Comparison of ENCODE assay signal across 11 mouse cellular contexts in genomic region chr2:12221671-12222070, GRCm38 (mm10).
DNase-seq lines count a peak whose midpoint lies in the region; ATAC-seq lines count a peak whose summit lies in the region.
"Had no signal": no experiment of that assay in that cellular context is flagged by ENCODE, and none has a peak within 500 bp of the region (broad histone marks: within the 10 kb centered on the region; RNA-seq: fewer than 3 reads in every experiment).

No protein-coding gene starts in this region.

- H3K4me3 ChIP-seq in hindbrain, embryonic 14.5 days (replicated peaks; ENCODE audit: low read length) = no peak overlapping the region
- H3K4me3 ChIP-seq in hindbrain, embryonic 11.5 days (ENCODE audit: low read depth, low read length) = no peak overlapping the region
- no peak overlapping the region for H3K4me3 ChIP-seq in limb, embryonic 12.5 days (replicated peaks)
- no peak overlapping the region for H3K4me3 ChIP-seq in limb, embryonic 10.5 days
- no peak overlapping the region for H3K4me3 ChIP-seq in intestine, embryonic 16.5 days (ENCODE audit: low read length)
- H3K4me3 ChIP-seq: heart, embryonic 15.5 days had no signal

- no peaks in the 10 kb centered on the region for H3K27me3 ChIP-seq in hindbrain, embryonic 14.5 days (ENCODE audit: control insufficient read depth, insufficient read depth, low read length)
- no peaks in the 10 kb centered on the region for H3K27me3 ChIP-seq in hindbrain, embryonic 11.5 days (ENCODE audit: control insufficient read depth, insufficient read depth, low read length)
- H3K27me3 ChIP-seq in limb, embryonic 12.5 days = no peaks in the 10 kb centered on the region
- H3K27me3 ChIP-seq in limb, embryonic 10.5 days (ENCODE audit: low read depth, poor library complexity, severe bottlenecking) = no peaks in the 10 kb centered on the region
- no peaks in the 10 kb centered on the region for H3K27me3 ChIP-seq in intestine, embryonic 16.5 days (replicated peaks; ENCODE audit: control insufficient read depth, insufficient read depth, low read length)
- H3K27me3 ChIP-seq: heart, embryonic 15.5 days had no signal

- no peak overlapping the region for H3K27ac ChIP-seq in hindbrain, embryonic 14.5 days
- H3K27ac ChIP-seq in hindbrain, embryonic 11.5 days (ENCODE audit: low read depth, low read length) = no peak overlapping the region
- no peak overlapping the region for H3K27ac ChIP-seq in limb, embryonic 12.5 days
- no peak overlapping the region for H3K27ac ChIP-seq in limb, embryonic 10.5 days
- peak overlapping the region; percentile 33 for H3K27ac ChIP-seq in intestine, embryonic 16.5 days (ENCODE audit: low read length)
- H3K27ac ChIP-seq: heart, embryonic 15.5 days had no signal

- peak; percentile 60; the same call in 1 of the 2 replicates for ATAC-seq in hindbrain, embryonic 14.5 days (ENCODE audit: low FRiP score)
- no peak for ATAC-seq in hindbrain, embryonic 11.5 days (ENCODE audit: low FRiP score)
- peak; percentile 60; the same call in 1 of the 2 replicates for ATAC-seq in limb, embryonic 12.5 days (ENCODE audit: insufficient number of reproducible peaks, insufficient read depth, low FRiP score, low TSS enrichment, low read depth)
- peak; percentile 85 for ATAC-seq in intestine, embryonic 16.5 days
- no peak for ATAC-seq in cerebellum, adult (ENCODE audit: insufficient number of reproducible peaks, low FRiP score, low TSS enrichment)

- H3K9me3 ChIP-seq in hindbrain, embryonic 14.5 days (ENCODE audit: control insufficient read depth, low read length) = no peaks in the 10 kb centered on the region
- no peaks in the 10 kb centered on the region for H3K9me3 ChIP-seq in hindbrain, embryonic 11.5 days (ENCODE audit: control insufficient read depth, low read length)
- no peaks in the 10 kb centered on the region for H3K9me3 ChIP-seq in limb, embryonic 12.5 days
- no peaks in the 10 kb centered on the region for H3K9me3 ChIP-seq in limb, embryonic 10.5 days (replicated peaks)
- H3K9me3 ChIP-seq in intestine, embryonic 16.5 days (ENCODE audit: control insufficient read depth, low read length) = no peaks in the 10 kb centered on the region
- H3K9me3 ChIP-seq: heart, embryonic 15.5 days had no signal

- 83% methylated on average over 2 of the region's 2 CpGs for WGBS in hindbrain, embryonic 14.5 days
- 80% methylated on average over 2 of the region's 2 CpGs for WGBS in hindbrain, embryonic 11.5 days
- 73% methylated on average over 2 of the region's 2 CpGs for WGBS in limb, embryonic 12.5 days
- 86% methylated on average over 2 of the region's 2 CpGs for WGBS in limb, embryonic 10.5 days
- WGBS in intestine, embryonic 16.5 days = 35% methylated on average over 2 of the region's 2 CpGs

- H3K36me3 ChIP-seq in hindbrain, embryonic 14.5 days (replicated peaks; ENCODE audit: control insufficient read depth, insufficient read depth) = no peaks in the 10 kb centered on the region
- no peaks in the 10 kb centered on the region for H3K36me3 ChIP-seq in hindbrain, embryonic 11.5 days (ENCODE audit: control insufficient read depth, insufficient read depth, low read length)
- H3K36me3 ChIP-seq in limb, embryonic 12.5 days = 0 out of 2 replicates have a peak, but pooled peaks cover 4% of the 10 kb centered on the region
- H3K36me3 ChIP-seq in limb, embryonic 10.5 days = no peaks in the 10 kb centered on the region
- no peaks in the 10 kb centered on the region for H3K36me3 ChIP-seq in intestine, embryonic 16.5 days (ENCODE audit: control insufficient read depth, insufficient read depth, low read length)
- H3K36me3 ChIP-seq: heart, embryonic 15.5 days had no signal

- no peak for DNase-seq in hindbrain, embryonic 14.5 days (ENCODE audit: low spot score)
- DNase-seq in hindbrain, embryonic 11.5 days (ENCODE audit: low spot score) = no peak
- DNase-seq in limb, embryonic 10.5 days (ENCODE audit: low spot score) = no peak
- peak; percentile 89 for DNase-seq in MN1 (ENCODE audit: low spot score)
- DNase-seq in spleen, adult 12 weeks (ENCODE audit: low spot score) = no peak
- DNase-seq: cerebellum, adult 8-10 months; right cerebral cortex, postnatal 14 days had no signal

- no peak overlapping the region for H3K4me2 ChIP-seq in hindbrain, embryonic 14.5 days (replicated peaks)
- H3K4me2 ChIP-seq in hindbrain, embryonic 11.5 days (replicated peaks; ENCODE audit: low read depth, low read length) = no peak overlapping the region
- H3K4me2 ChIP-seq in limb, embryonic 12.5 days = no peak overlapping the region
- H3K4me2 ChIP-seq in intestine, embryonic 16.5 days (ENCODE audit: low read depth, low read length) = no peak overlapping the region
- H3K4me2 ChIP-seq: heart, embryonic 15.5 days had no signal

- H3K9ac ChIP-seq in hindbrain, embryonic 14.5 days = no peak overlapping the region
- H3K9ac ChIP-seq in hindbrain, embryonic 11.5 days (ENCODE audit: low read depth, low read length) = no peak overlapping the region
- H3K9ac ChIP-seq in limb, embryonic 12.5 days (replicated peaks) = no peak overlapping the region
- H3K9ac ChIP-seq in intestine, embryonic 16.5 days (ENCODE audit: low read depth, low read length) = no peak overlapping the region
- H3K9ac ChIP-seq: heart, embryonic 15.5 days had no signal

- H3K4me1 ChIP-seq in hindbrain, embryonic 14.5 days (replicated peaks; ENCODE audit: control insufficient read depth, insufficient read depth, low read length) = no peaks in the 10 kb centered on the region
- H3K4me1 ChIP-seq in hindbrain, embryonic 11.5 days (replicated peaks; ENCODE audit: control insufficient read depth, insufficient read depth, low read length) = no peaks in the 10 kb centered on the region
- peaks cover 22% of the 10 kb centered on the region for H3K4me1 ChIP-seq in limb, embryonic 12.5 days (replicated peaks)
- H3K4me1 ChIP-seq in limb, embryonic 10.5 days = peaks cover 24% of the 10 kb centered on the region
- H3K4me1 ChIP-seq in intestine, embryonic 16.5 days (ENCODE audit: control insufficient read depth, insufficient read depth, low read length) = no peaks in the 10 kb centered on the region

Comparison
In these comparisons a context has a peak if more than half of its experiments do, and no peak if none do; other contexts are left out.
1. ATAC-seq: peak in hindbrain, embryonic 14.5 days (single experiment), limb, embryonic 12.5 days (single experiment) and intestine, embryonic 16.5 days (single experiment); none in hindbrain, embryonic 11.5 days (single experiment) and cerebellum, adult (single experiment).